Mouse (Mus musculus): ENCODE measurements at regions not wholly inside any gene's neighbourhood (a gene's known extent, or its start where the extent isn't known, plus 50 kb on each side); places are given as distances from the start of the nearest gene placed in this dataset.
"Not testable (repeated sequence)": the region's sequence is repeated elsewhere in the genome, so short reads cannot be mapped to it uniquely, and the experiment has no call there.

GRCm38 (mm10) chr16:42517321-42517720 lies 176.9 kb upstream of the Gap43 start:
- DNase-seq (ENCODE audit: low spot score), result no peak

GRCm38 (mm10) chr16:42515929-42516328 lies 175.5 kb upstream of the Gap43 start:
- DNase-seq (ENCODE audit: low spot score), result no peak

GRCm38 (mm10) chr16:42505107-42505506 lies 164.7 kb upstream of the Gap43 start:
- DNase-seq (ENCODE audit: low spot score), result no peak

- DNase-seq (ENCODE audit: low spot score), result no peak
Measured at GRCm38 (mm10) chr16:42501713-42502112, 161.3 kb upstream of the Gap43 start.

- DNase-seq (ENCODE audit: low spot score), result not testable (repeated sequence)
Measured at GRCm38 (mm10) chr16:42501109-42501508, 160.7 kb upstream of the Gap43 start.

- DNase-seq (ENCODE audit: low spot score), result no peak
Measured at GRCm38 (mm10) chr16:42499514-42499913, 159.1 kb upstream of the Gap43 start.

GRCm38 (mm10) chr16:42498368-42498767 lies 157.9 kb upstream of the Gap43 start:
- no peak for DNase-seq (ENCODE audit: low spot score)

- DNase-seq (ENCODE audit: low spot score), result no peak
Measured at GRCm38 (mm10) chr16:42493596-42493995, 153.1 kb upstream of the Gap43 start.

GRCm38 (mm10) chr16:42488745-42489144 lies 148.3 kb upstream of the Gap43 start:
- DNase-seq (ENCODE audit: low spot score), result no peak

GRCm38 (mm10) chr16:42479978-42480377 lies 139.5 kb upstream of the Gap43 start:
- no peak for DNase-seq (ENCODE audit: low spot score)

- no peak for DNase-seq (ENCODE audit: low spot score)
Measured at GRCm38 (mm10) chr16:42466976-42467375, 126.5 kb upstream of the Gap43 start.

- no peak for DNase-seq (ENCODE audit: low spot score)
Measured at GRCm38 (mm10) chr16:42456335-42456984, 116.0 kb upstream of the Gap43 start.

- no peak for DNase-seq (ENCODE audit: low spot score)
Measured at GRCm38 (mm10) chr16:42453338-42453737, 112.9 kb upstream of the Gap43 start.

- DNase-seq (ENCODE audit: low spot score), result no peak
Measured at GRCm38 (mm10) chr16:42449840-42450444, 109.5 kb upstream of the Gap43 start.

- no peak for DNase-seq (ENCODE audit: low spot score)
Measured at GRCm38 (mm10) chr16:42444863-42445423, 104.5 kb upstream of the Gap43 start.

- no peak for DNase-seq (ENCODE audit: low spot score)
Measured at GRCm38 (mm10) chr16:42444408-42444862, 104.0 kb upstream of the Gap43 start.

GRCm38 (mm10) chr16:42440822-42441221 lies 100.4 kb upstream of the Gap43 start:
- DNase-seq (ENCODE audit: low spot score), result no peak

GRCm38 (mm10) chr16:42431529-42431928 lies 91.1 kb upstream of the Gap43 start:
- DNase-seq (ENCODE audit: low spot score), result no peak

- no peak for DNase-seq (ENCODE audit: low spot score)
Measured at GRCm38 (mm10) chr16:42416673-42417072, 76.2 kb upstream of the Gap43 start.

GRCm38 (mm10) chr16:42412031-42412430 lies 71.6 kb upstream of the Gap43 start:
- not testable (repeated sequence) for DNase-seq (ENCODE audit: low spot score)

GRCm38 (mm10) chr16:42396596-42396995 lies 56.1 kb upstream of the Gap43 start:
- DNase-seq (ENCODE audit: low spot score), result no peak
